Mouse (Mus musculus) midbrain, embryonic 15.5 days (tissue): ENCODE measurements at regions not wholly inside any gene's neighbourhood (a gene's known extent, or its start where the extent isn't known, plus 50 kb on each side); places are given as distances from the start of the nearest gene placed in this dataset.

Experiments used
- ATAC-seq: fragments of 200-750 bp; cut with Nextera tagmentation; replicated peaks from 2 replicates; pipeline ENCODE4 v1.8.0; 2017; ENCODE audit warnings: moderate TSS enrichment
- H3K27ac ChIP-seq: fragments of 300-500 bp; sonication (generic); 2 replicates; pipeline ENCODE4 v1.5.1; 2015; ENCODE audit warnings: mild to moderate bottlenecking, inconsistent platforms
- H3K27me3 ChIP-seq: fragments of 300-500 bp; sonication (generic); replicated peaks from 2 replicates; pipeline ENCODE4 v1.6.1; 2015; ENCODE audit warnings: inconsistent platforms
- H3K36me3 ChIP-seq: fragments of 300-500 bp; sonication (generic); replicated peaks from 2 replicates; pipeline ENCODE4 v1.6.1; 2015; ENCODE audit warnings: inconsistent platforms
- H3K4me1 ChIP-seq: fragments of 300-500 bp; sonication (generic); 2 replicates; pipeline ENCODE4 v1.6.1; 2015; ENCODE audit warnings: inconsistent platforms
- H3K4me2 ChIP-seq: fragments of 300-500 bp; sonication (generic); 2 replicates; pipeline ENCODE4 v1.6.1; 2015; ENCODE audit warnings: inconsistent platforms, mild to moderate bottlenecking, moderate library complexity
- H3K4me3 ChIP-seq: fragments of 300-500 bp; sonication (generic); 2 replicates; pipeline ENCODE4 v1.5.1; 2015; ENCODE audit warnings: mild to moderate bottlenecking, inconsistent platforms
- H3K9ac ChIP-seq: fragments of 300-500 bp; sonication (generic); 2 replicates; pipeline ENCODE4 v1.6.1; 2015; ENCODE audit warnings: mild to moderate bottlenecking, inconsistent platforms
- H3K9me3 ChIP-seq: fragments of 300-500 bp; sonication (generic); 2 replicates; pipeline ENCODE4 v1.6.1; 2016; ENCODE audit warnings: inconsistent platforms
- whole genome bisulfite sequencing: fragments of 180-500 bp; shearing (Covaris S2); methylation state at CpG from one replicate; pipeline ENCODE4 v1.1.7; 2015; ENCODE audit warnings: mixed read lengths; 5-methylcytosine and 5-hydroxymethylcytosine counted together

DNA sequence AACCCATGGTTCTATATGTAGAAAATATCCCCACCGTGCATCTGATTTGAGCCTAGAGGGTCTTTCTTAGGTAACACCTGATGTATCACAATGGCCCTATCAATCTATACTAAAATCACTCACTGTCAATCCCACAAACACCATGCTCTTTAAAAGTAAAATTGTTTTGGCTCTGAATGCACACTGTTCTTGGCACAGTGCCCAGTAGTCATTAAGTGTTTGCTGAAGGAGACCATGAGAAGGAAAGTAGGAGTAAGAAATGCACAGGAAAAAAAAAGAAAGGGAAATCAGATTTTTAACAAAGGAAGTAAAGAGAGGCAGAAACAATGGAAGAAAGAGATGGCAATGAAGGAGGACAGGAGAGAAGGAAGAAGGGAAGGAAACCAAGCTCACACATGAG lies 175.0 kb upstream of the Gm10192 start:
- H3K9ac ChIP-seq: no peak overlapping the region
- ATAC-seq: no peak
- H3K36me3 ChIP-seq: no peaks in the 10 kb centered on the region
- WGBS: 67% methylated on average over 1 of the region's 1 CpGs
- H3K4me1 ChIP-seq: no peaks in the 10 kb centered on the region
- no peaks in the 10 kb centered on the region for H3K27me3 ChIP-seq
- no peak overlapping the region for H3K4me3 ChIP-seq
- H3K27ac ChIP-seq: no peak overlapping the region
- no peak overlapping the region for H3K4me2 ChIP-seq
- no peaks in the 10 kb centered on the region for H3K9me3 ChIP-seq

DNA sequence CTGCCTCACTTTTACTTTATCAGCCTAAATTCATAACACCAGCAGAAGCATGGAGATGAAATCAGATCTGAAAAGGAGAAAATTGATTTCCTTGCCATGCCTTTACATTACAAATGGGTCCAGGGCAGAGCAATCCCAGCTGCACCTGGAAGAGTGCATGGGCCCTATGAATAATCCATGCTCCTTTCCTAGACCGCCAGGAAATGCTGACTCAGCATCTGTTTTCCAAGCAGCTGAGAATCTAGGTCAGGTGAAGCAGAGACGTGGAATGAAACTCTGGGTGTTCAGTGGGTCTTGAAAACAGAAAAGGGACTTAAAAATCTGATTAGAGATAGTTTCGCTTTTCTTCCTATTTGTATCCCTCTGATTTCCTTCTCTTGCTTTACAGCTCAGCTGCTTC lies 163.8 kb upstream of the Gm10192 start:
- no peak for ATAC-seq
- no peaks in the 10 kb centered on the region for H3K27me3 ChIP-seq
- no peaks in the 10 kb centered on the region for H3K9me3 ChIP-seq
- no peak overlapping the region for H3K9ac ChIP-seq
- H3K36me3 ChIP-seq: no peaks in the 10 kb centered on the region
- no peak overlapping the region for H3K4me2 ChIP-seq
- H3K27ac ChIP-seq: no peak overlapping the region
- no peaks in the 10 kb centered on the region for H3K4me1 ChIP-seq
- WGBS: 59% methylated on average over 3 of the region's 3 CpGs
- H3K4me3 ChIP-seq: no peak overlapping the region

DNA sequence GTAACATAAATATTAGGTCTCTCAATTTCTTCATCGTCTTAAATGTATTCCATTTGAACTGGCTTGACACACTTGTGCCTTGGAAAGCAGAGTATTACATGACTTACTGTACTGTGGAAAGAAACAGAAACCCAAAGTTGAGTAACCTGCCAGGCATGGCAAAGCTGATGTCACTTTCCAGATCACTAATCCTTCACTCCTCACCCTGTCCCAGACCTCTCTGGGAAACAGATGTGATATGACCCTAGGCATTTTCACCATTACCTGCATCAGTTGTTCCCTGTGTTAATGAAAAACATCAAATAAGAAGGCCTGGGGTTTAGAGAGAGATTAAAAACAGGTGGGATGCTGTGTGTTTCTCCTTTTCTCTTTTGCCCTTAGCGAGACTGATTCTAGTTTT lies 161.4 kb upstream of the Gm10192 start:
- Histone ChIP-seq H3K4me3 (no peak overlapping the region), H3K9ac (no peak overlapping the region), H3K27me3 (no peaks in the 10 kb centered on the region), H3K27ac (no peak overlapping the region), H3K4me2 (no peak overlapping the region), H3K9me3 (no peaks in the 10 kb centered on the region), H3K36me3 (no peaks in the 10 kb centered on the region), H3K4me1 (no peaks in the 10 kb centered on the region)
- 86% methylated on average over 2 of the region's 2 CpGs for WGBS
- ATAC-seq: no peak

DNA sequence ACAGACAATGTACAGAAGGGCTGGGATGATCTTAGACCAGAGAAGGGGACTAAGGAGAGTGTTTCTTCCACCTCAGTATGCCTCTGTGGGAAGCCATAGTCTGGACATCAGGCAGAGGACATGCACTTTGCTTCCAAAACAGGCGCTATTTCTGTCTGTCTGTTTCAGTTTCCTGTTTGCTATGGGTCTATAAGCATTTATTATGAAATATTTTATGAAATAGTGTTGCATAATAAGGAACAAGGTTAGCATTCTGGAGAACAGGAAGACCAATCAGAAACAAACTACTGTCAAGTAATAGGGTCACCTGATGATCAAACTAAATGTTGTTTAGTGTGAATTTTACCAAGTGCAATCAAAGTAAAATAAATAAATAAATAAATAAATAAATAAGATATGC lies 160.4 kb upstream of the Gm10192 start:
- no peak overlapping the region for H3K4me2 ChIP-seq
- no peaks in the 10 kb centered on the region for H3K9me3 ChIP-seq
- H3K4me1 ChIP-seq: no peaks in the 10 kb centered on the region
- H3K36me3 ChIP-seq: no peaks in the 10 kb centered on the region
- WGBS: 94% methylated on average over 1 of the region's 1 CpGs
- H3K4me3 ChIP-seq: no peak overlapping the region
- H3K27me3 ChIP-seq: no peaks in the 10 kb centered on the region
- H3K9ac ChIP-seq: no peak overlapping the region
- no peak for ATAC-seq
- H3K27ac ChIP-seq: no peak overlapping the region
